Comparison of ENCODE assay signal across 8 mouse cellular contexts in the genomic region with DNA sequence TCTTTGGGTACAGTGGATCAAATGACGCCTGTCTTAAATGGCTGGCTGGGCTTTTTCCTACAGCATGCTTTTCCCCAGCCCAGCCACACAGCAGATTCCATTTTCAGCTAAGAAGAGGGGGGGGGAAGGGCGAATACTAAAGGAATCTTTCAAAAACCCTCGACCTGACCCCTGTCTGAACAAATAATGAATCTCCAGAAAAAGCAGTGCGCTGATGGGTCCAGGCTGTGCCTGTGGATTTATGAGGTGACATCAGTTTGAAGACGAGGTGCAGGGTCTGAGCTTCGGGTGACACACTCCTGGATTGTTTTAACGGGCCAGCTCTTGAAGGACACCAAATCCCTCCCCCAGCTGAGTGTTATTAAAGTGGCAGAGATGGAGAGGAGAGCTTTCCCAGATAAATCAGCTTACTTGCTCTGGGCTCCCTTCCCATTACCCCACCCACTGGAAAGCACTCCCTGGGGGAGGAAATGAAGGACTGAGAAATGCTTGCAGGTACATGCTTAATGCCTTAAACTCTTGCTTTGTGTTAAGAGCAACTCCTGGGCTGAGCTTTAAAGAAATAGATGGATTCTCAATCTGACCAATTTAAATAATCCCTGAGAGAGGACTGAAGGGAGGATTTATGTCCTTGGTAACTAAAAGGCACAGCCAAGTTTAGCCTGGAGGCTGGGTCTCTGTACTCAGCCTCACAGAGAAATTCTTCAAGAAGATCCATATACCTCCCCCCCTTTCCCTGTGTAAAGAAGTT.
DNase-seq lines count a peak whose midpoint lies in the region; ATAC-seq lines count a peak whose summit lies in the region.

No protein-coding gene starts in this region.

- peaks cover 42% of the 10 kb centered on the region for H3K4me1 ChIP-seq in embryonic facial prominence, embryonic 13.5 days
- H3K4me1 ChIP-seq in heart, embryonic 16.5 days (ENCODE audit: control insufficient read depth, insufficient read depth, low read length): peaks cover 48% of the 10 kb centered on the region
- peaks cover 16% of the 10 kb centered on the region for H3K4me1 ChIP-seq in midbrain, embryonic 15.5 days

- H3K27me3 ChIP-seq in embryonic facial prominence, embryonic 13.5 days: no peaks in the 10 kb centered on the region
- H3K27me3 ChIP-seq in heart, embryonic 16.5 days (ENCODE audit: control insufficient read depth, insufficient read depth, low read length): no peaks in the 10 kb centered on the region
- no peaks in the 10 kb centered on the region for H3K27me3 ChIP-seq in midbrain, embryonic 15.5 days (replicated peaks)

- ATAC-seq in embryonic facial prominence, embryonic 13.5 days (ENCODE audit: insufficient number of reproducible peaks, insufficient read depth, low FRiP score, low TSS enrichment, low read depth): peak; percentile 60
- ATAC-seq in heart, embryonic 16.5 days (replicated peaks; ENCODE audit: extremely low read depth, insufficient read depth, low FRiP score): peak; percentile 61
- ATAC-seq in midbrain, embryonic 15.5 days (replicated peaks): peak; percentile 84

- no peak overlapping the region for H3K4me3 ChIP-seq in embryonic facial prominence, embryonic 13.5 days
- peak overlapping the region; percentile 18; the same call in 1 of the 2 replicates for H3K4me3 ChIP-seq in heart, embryonic 16.5 days (ENCODE audit: low read length)
- H3K4me3 ChIP-seq in midbrain, embryonic 15.5 days: no peak overlapping the region

- DNase-seq in heart, adult 11 months: peak; percentile 96
- no peak for DNase-seq in heart, postnatal 25 days (ENCODE audit: low spot score)
- peak; percentile 61 for DNase-seq in kidney, postnatal 10 days
- DNase-seq in yolk sac, embryonic 10.5 days (ENCODE audit: low spot score): peak; percentile 67
- DNase-seq in cerebellum, adult 18-20 months: no peak

- intact Hi-C loops in heart, postnatal 25 days (cut with DNase I): loop anchor here (10.0 kb wide), 1 partner anchor 489 kb away; a partner anchor contains a TSS

- H3K27ac ChIP-seq in embryonic facial prominence, embryonic 13.5 days: peak overlapping the region; percentile 73
- H3K27ac ChIP-seq in heart, embryonic 16.5 days (ENCODE audit: low read length): peak overlapping the region; percentile 93
- peak overlapping the region; percentile 71 for H3K27ac ChIP-seq in midbrain, embryonic 15.5 days

- 4% methylated on average over 7 of the region's 7 CpGs for WGBS in embryonic facial prominence, embryonic 13.5 days
- WGBS in heart, embryonic 16.5 days: 8% methylated on average over 7 of the region's 7 CpGs
- 3% methylated on average over 7 of the region's 7 CpGs for WGBS in midbrain, embryonic 15.5 days

- H3K9me3 ChIP-seq in embryonic facial prominence, embryonic 13.5 days: no peaks in the 10 kb centered on the region
- no peaks in the 10 kb centered on the region for H3K9me3 ChIP-seq in heart, embryonic 16.5 days (replicated peaks; ENCODE audit: control insufficient read depth, low read length)
- no peaks in the 10 kb centered on the region for H3K9me3 ChIP-seq in midbrain, embryonic 15.5 days

- H3K36me3 ChIP-seq in embryonic facial prominence, embryonic 13.5 days: no peaks in the 10 kb centered on the region
- no peaks in the 10 kb centered on the region for H3K36me3 ChIP-seq in heart, embryonic 16.5 days (ENCODE audit: control insufficient read depth, insufficient read depth)
- H3K36me3 ChIP-seq in midbrain, embryonic 15.5 days (replicated peaks): no peaks in the 10 kb centered on the region

- H3K9ac ChIP-seq in embryonic facial prominence, embryonic 13.5 days: no peak overlapping the region
- H3K9ac ChIP-seq in heart, embryonic 16.5 days (ENCODE audit: low read length): peak overlapping the region; percentile 32
- no peak overlapping the region for H3K9ac ChIP-seq in midbrain, embryonic 15.5 days

- H3K4me2 ChIP-seq in embryonic facial prominence, embryonic 13.5 days: peak overlapping the region; percentile 46
- H3K4me2 ChIP-seq in heart, embryonic 16.5 days (ENCODE audit: low read depth, low read length): peak overlapping the region; percentile 47
- H3K4me2 ChIP-seq in midbrain, embryonic 15.5 days: peak overlapping the region; percentile 17

Comparison
In these comparisons a context has a peak if more than half of its experiments do, and no peak if none do; other contexts are left out.
1. DNase-seq: peak in heart, adult 11 months (single experiment), kidney, postnatal 10 days (single experiment) and yolk sac, embryonic 10.5 days (single experiment); none in heart, postnatal 25 days (single experiment) and cerebellum, adult 18-20 months (0 of 2).
2. Peak in every context shown above with its lines, with median percentiles within 50 percentile points of each other: ATAC-seq, H3K27ac ChIP-seq and H3K4me2 ChIP-seq.